Mouse (Mus musculus) CD4-positive, CD25-positive, alpha-beta regulatory T cell, adult 4 months (primary cell): ENCODE results near the gene Cox17. TPM values are rescaled to one million over a fixed set of nuclear protein-coding genes. Genes with fewer than 3 reads are reported as not detected.

Source experiments
- ATAC-seq: one replicate; pipeline ENCODE4 v1.8.0; 2017
- polyA plus RNA-seq, 2 experiments: library from polyadenylated mRNA; unstranded; fragments of 100-300 nt; shearing (Covaris generic); gene quantifications; one replicate each; pipeline ENCODE4 v1.2.1; 2017

Cox17 gene
- polyA plus RNA-seq, 2 experiments from 2014 or later, result 203 to 275 TPM

GRCm38 (mm10) chr16:38395060-38395730 is 48.4 kb downstream of the Cox17 start:
- ATAC-seq, result no peak

DNA sequence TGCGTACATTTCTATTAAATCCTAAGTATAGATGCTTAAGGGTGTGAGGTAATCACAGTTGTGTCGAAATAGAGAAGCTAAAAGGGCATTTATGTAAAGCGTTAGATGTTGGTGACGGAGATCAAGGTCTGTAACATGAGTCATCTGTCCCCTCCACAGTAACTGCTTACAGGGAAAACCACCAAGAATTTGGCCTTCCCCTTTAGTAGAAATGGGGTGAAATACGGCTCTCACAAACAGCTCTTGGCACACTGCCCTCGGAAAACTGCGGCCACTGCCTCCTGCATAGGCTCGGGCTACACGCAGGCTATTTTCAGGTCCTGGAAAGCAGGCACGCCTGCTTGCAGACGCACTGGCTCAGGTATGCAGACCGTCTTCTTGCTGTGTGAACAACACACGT is 49.4 kb downstream of the Cox17 start:
- ATAC-seq, result peak; percentile 68

DNA sequence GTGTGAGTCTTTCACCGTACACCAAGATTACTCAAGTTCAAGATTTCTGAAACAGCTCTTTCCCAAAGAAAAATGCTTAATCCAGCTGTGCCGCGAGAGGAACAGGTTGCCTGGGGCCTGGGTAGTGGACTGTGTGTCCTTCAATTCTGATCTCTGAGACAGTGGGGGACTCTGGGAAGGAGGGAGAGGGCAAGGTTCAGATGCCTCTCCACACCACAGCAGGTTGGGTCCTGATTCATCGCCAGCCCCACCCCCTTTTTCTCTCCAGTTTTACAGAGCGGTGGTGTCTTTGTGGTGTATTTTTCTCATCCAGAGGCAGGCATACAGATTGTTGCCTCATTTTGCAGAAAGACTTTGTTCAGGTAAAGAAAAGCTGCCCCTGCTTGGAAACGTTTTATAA is 51.5 kb downstream of the Cox17 start:
- no peak for ATAC-seq

GRCm38 (mm10) chr16:38399076-38399475 is 52.3 kb downstream of the Cox17 start:
- no peak for ATAC-seq

DNA sequence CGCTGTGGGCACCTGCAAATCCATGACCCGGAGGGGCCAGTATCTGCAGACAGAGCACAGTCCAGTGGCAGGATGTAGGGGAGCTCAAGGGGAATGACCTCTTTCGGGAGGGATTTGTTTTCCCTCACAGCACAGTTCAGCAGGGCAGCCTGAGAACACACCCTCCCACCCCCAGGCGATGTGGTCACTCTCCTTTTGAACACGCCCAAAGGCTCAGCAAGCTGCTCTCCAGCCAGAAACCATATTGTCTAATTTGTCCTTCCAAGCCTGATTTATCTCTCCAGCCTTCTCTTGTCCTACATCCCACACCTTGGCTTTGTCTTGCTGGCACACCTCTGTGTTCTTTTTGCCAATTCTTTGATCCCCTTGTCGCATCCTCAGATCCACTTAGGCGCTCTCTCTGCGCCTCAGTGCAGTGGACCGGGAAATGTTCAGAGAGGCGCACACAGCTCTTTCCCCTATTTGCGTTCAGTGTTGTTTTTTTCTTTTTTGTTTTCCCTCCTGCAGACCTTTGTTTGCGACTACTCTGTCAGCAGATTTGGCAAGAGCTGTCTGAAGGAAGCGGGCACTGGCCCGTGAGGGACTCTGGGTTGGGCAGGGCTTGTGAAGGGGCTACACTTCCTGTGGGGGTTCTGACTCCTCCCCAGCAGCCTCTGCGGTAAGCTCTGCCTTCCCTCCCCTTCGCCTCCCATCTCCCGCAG is 52.9 kb downstream of the Cox17 start:
- peak; percentile 19 for ATAC-seq

- ATAC-seq, result no peak
These were observed 53.6 kb downstream of the Cox17 start for GRCm38 (mm10) chr16:38400311-38400960.

GRCm38 (mm10) chr16:38401468-38401867 is 54.7 kb downstream of the Cox17 start:
- no peak for ATAC-seq

Other genes with a start within 250 kb of the Cox17 start
- gene Nr1i2, start 52.2 kb upstream of the Cox17 start, polyA plus RNA-seq, result not detected
- under 1 TPM in 1 of 2 experiments, not detected in 1; 0.24 TPM for gene Maats1, start 4.8 kb upstream of the Cox17 start, polyA plus RNA-seq
- gene Gm21987, start within 50 bp of the Cox17 start, polyA plus RNA-seq, result not detected
- 1 to 10 TPM; 2.3 to 6.2 TPM for gene Popdc2, start 15.2 kb downstream of the Cox17 start, polyA plus RNA-seq
- under 1 TPM in 1 of 2 experiments, not detected in 1; 0.30 TPM for gene Pla1a, start 86.2 kb downstream of the Cox17 start, polyA plus RNA-seq
- 10 to 100 TPM; 73.1 to 92.7 TPM for gene Adprh, start 105.7 kb downstream of the Cox17 start, polyA plus RNA-seq
- 10 to 100 TPM in 1 of 2 experiments, 1 to 10 TPM in 1; 5.7 to 10.6 TPM for gene Cd80, start 108.6 kb downstream of the Cox17 start, polyA plus RNA-seq
- 10 to 100 TPM; 12.0 to 18.2 TPM for gene Timmdc1, start 175.7 kb downstream of the Cox17 start, polyA plus RNA-seq
- gene Poglut1, start 203.3 kb downstream of the Cox17 start, polyA plus RNA-seq, result 10 to 100 TPM; 32.1 to 38.5 TPM
- gene Tmem39a, start 211.7 kb downstream of the Cox17 start, polyA plus RNA-seq, result 10 to 100 TPM; 36.0 to 37.2 TPM